Mouse (Mus musculus): ENCODE measurements at regions not wholly inside any gene's neighbourhood (a gene's known extent, or its start where the extent isn't known, plus 50 kb on each side); places are given as distances from the start of the nearest gene placed in this dataset.

- Histone ChIP-seq H3K27ac (ENCODE audit: low read depth) (no peak overlapping the region), H3K4me2 (ENCODE audit: low read length) (no peak overlapping the region), H3K4me3 (ENCODE audit: low read depth, low read length) (no peak overlapping the region), H3K9ac (ENCODE audit: low read length) (no peak overlapping the region), H3K4me1 (replicated peaks; ENCODE audit: control insufficient read depth, insufficient read depth, low read length) (no peaks in the 10 kb centered on the region), H3K36me3 (ENCODE audit: control insufficient read depth, insufficient read depth, low read length) (no peaks in the 10 kb centered on the region), H3K9me3 (ENCODE audit: control insufficient read depth, low read length) (no peaks in the 10 kb centered on the region), H3K27me3 (replicated peaks; ENCODE audit: control insufficient read depth, insufficient read depth, low read length) (no peaks in the 10 kb centered on the region)
- ATAC-seq (replicated peaks; ENCODE audit: low FRiP score, low TSS enrichment, low read depth) = no peak
- DNase-seq (ENCODE audit: low spot score) = no peak
Observed at GRCm38 (mm10) chr7:95620079-95620478, 551.0 kb upstream of the Tenm4 start.

DNA sequence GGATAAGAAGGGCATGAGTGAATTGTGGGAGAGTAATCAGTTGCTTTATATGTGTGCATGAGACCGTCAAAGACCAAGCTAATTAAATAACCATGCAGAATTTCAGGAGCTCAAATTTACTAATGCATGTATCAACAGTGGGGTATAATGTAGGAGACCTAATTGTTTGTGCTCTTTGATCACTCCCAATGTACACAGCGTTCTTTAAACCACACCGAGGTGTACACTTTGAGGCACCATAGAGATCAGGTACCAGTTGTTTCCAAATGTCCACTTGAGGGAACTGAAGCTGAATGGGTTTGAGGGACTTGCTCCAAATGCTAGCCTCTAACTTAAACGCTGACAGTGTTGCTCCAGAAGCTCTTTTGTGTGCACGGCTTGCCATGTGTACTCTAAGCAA lies 530.4 kb upstream of the Tenm4 start:
- no peak for ATAC-seq (replicated peaks; ENCODE audit: low FRiP score, low TSS enrichment, low read depth)
- Histone ChIP-seq H3K4me1 (replicated peaks; ENCODE audit: control insufficient read depth, insufficient read depth, low read length) (no peaks in the 10 kb centered on the region), H3K9ac (ENCODE audit: low read length) (no peak overlapping the region), H3K9me3 (ENCODE audit: control insufficient read depth, low read length) (no peaks in the 10 kb centered on the region), H3K27me3 (replicated peaks; ENCODE audit: control insufficient read depth, insufficient read depth, low read length) (no peaks in the 10 kb centered on the region), H3K27ac (ENCODE audit: low read depth) (no peak overlapping the region), H3K4me3 (ENCODE audit: low read depth, low read length) (no peak overlapping the region), H3K36me3 (ENCODE audit: control insufficient read depth, insufficient read depth, low read length) (no peaks in the 10 kb centered on the region), H3K4me2 (ENCODE audit: low read length) (no peak overlapping the region)
- 80% methylated on average over 5 of the region's 5 CpGs for WGBS
- no peak for DNase-seq (ENCODE audit: low spot score)

DNA sequence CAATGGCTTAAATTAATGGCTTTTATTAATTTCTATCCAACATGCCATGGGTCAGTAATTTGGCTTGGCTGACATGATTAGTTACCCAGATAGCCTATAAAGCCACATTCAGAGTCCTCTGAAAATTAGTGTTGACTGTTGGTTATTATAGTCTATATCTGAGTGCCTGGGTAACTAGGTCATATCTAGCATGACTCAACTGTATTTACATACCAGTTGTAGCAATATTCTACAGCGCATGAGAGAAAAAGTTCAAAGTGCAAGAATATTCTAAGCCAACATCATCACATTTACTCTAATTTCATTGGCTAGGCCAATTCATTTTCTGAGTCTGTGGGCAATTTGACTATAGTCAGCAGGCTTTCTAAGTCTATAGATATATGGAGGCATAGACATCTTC lies 496.7 kb upstream of the Tenm4 start:
- Histone ChIP-seq H3K4me1 (replicated peaks; ENCODE audit: control insufficient read depth, insufficient read depth, low read length) (no peaks in the 10 kb centered on the region), H3K4me2 (ENCODE audit: low read length) (no peak overlapping the region), H3K36me3 (ENCODE audit: control insufficient read depth, insufficient read depth, low read length) (no peaks in the 10 kb centered on the region), H3K27me3 (replicated peaks; ENCODE audit: control insufficient read depth, insufficient read depth, low read length) (no peaks in the 10 kb centered on the region), H3K27ac (ENCODE audit: low read depth) (no peak overlapping the region), H3K4me3 (ENCODE audit: low read depth, low read length) (no peak overlapping the region), H3K9ac (ENCODE audit: low read length) (no peak overlapping the region), H3K9me3 (ENCODE audit: control insufficient read depth, low read length) (no peaks in the 10 kb centered on the region)
- DNase-seq (ENCODE audit: low spot score) = no peak
- WGBS = 96% methylated on average over 1 of the region's 1 CpGs
- ATAC-seq (replicated peaks; ENCODE audit: low FRiP score, low TSS enrichment, low read depth) = no peak

- no peak for DNase-seq (ENCODE audit: low spot score)
- no peak overlapping the region for H3K9ac ChIP-seq (ENCODE audit: low read length)
- ATAC-seq (replicated peaks; ENCODE audit: low FRiP score, low TSS enrichment, low read depth) = no peak
- no peak overlapping the region for H3K4me3 ChIP-seq (ENCODE audit: low read depth, low read length)
- 44% methylated on average over 3 of the region's 3 CpGs for WGBS
- H3K4me2 ChIP-seq (ENCODE audit: low read length) = no peak overlapping the region
- H3K9me3 ChIP-seq (ENCODE audit: control insufficient read depth, low read length) = no peaks in the 10 kb centered on the region
- no peaks in the 10 kb centered on the region for H3K4me1 ChIP-seq (replicated peaks; ENCODE audit: control insufficient read depth, insufficient read depth, low read length)
- no peak overlapping the region for H3K27ac ChIP-seq (ENCODE audit: low read depth)
- no peaks in the 10 kb centered on the region for H3K27me3 ChIP-seq (replicated peaks; ENCODE audit: control insufficient read depth, insufficient read depth, low read length)
- H3K36me3 ChIP-seq (ENCODE audit: control insufficient read depth, insufficient read depth, low read length) = no peaks in the 10 kb centered on the region
Observed at GRCm38 (mm10) chr7:95682521-95682920, 488.5 kb upstream of the Tenm4 start.

DNA sequence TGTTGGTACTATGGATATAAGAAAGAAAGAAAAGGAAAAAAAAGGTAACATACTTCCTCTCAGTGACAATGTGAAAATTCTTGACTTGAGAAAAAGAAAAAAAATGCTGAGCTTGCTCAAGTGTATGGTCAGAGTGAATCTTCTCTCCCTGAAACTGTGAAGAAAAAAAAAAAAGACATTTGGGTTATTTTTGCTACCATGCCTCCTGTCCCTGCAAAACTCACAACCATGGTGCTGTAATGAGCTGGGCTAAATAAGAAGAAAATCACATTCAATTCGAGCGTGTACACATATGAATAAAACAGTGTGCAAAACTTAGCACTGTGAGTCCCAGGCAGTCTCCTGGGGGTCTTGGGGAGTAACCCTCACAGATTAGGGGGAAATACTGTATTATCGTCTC lies 483.3 kb upstream of the Tenm4 start:
- no peak overlapping the region for H3K4me3 ChIP-seq (ENCODE audit: low read depth, low read length)
- H3K27me3 ChIP-seq (replicated peaks; ENCODE audit: control insufficient read depth, insufficient read depth, low read length) = no peaks in the 10 kb centered on the region
- no peak overlapping the region for H3K4me2 ChIP-seq (ENCODE audit: low read length)
- ATAC-seq (replicated peaks; ENCODE audit: low FRiP score, low TSS enrichment, low read depth) (no peak), DNase-seq (ENCODE audit: low spot score) (no peak)
- no peaks in the 10 kb centered on the region for H3K36me3 ChIP-seq (ENCODE audit: control insufficient read depth, insufficient read depth, low read length)
- no peak overlapping the region for H3K27ac ChIP-seq (ENCODE audit: low read depth)
- H3K4me1 ChIP-seq (replicated peaks; ENCODE audit: control insufficient read depth, insufficient read depth, low read length) = no peaks in the 10 kb centered on the region
- 70% methylated on average over 3 of the region's 3 CpGs for WGBS
- no peak overlapping the region for H3K9ac ChIP-seq (ENCODE audit: low read length)
- no peaks in the 10 kb centered on the region for H3K9me3 ChIP-seq (ENCODE audit: control insufficient read depth, low read length)

- Histone ChIP-seq H3K9ac (ENCODE audit: low read length) (no peak overlapping the region), H3K36me3 (ENCODE audit: control insufficient read depth, insufficient read depth, low read length) (no peaks in the 10 kb centered on the region), H3K4me2 (ENCODE audit: low read length) (peak overlapping the region; percentile 44), H3K9me3 (ENCODE audit: control insufficient read depth, low read length) (no peaks in the 10 kb centered on the region), H3K4me1 (replicated peaks; ENCODE audit: control insufficient read depth, insufficient read depth, low read length) (no peaks in the 10 kb centered on the region), H3K27ac (ENCODE audit: low read depth) (no peak overlapping the region), H3K4me3 (ENCODE audit: low read depth, low read length) (peak overlapping the region; percentile 8; the same call in 1 of the 2 replicates), H3K27me3 (replicated peaks; ENCODE audit: control insufficient read depth, insufficient read depth, low read length) (no peaks in the 10 kb centered on the region)
- WGBS = 19% methylated on average over 16 of the region's 16 CpGs
- DNase-seq (ENCODE audit: low spot score) = peak; percentile 55
- ATAC-seq (replicated peaks; ENCODE audit: low FRiP score, low TSS enrichment, low read depth) = no peak
Observed at GRCm38 (mm10) chr7:95688151-95689146, 482.6 kb upstream of the Tenm4 start.

- no peaks in the 10 kb centered on the region for H3K27me3 ChIP-seq (replicated peaks; ENCODE audit: control insufficient read depth, insufficient read depth, low read length)
- H3K4me3 ChIP-seq (ENCODE audit: low read depth, low read length) = peak overlapping the region; percentile 8; the same call in 1 of the 2 replicates
- no peak overlapping the region for H3K9ac ChIP-seq (ENCODE audit: low read length)
- DNase-seq (ENCODE audit: low spot score) (no peak), ATAC-seq (replicated peaks; ENCODE audit: low FRiP score, low TSS enrichment, low read depth) (no peak)
- no peaks in the 10 kb centered on the region for H3K9me3 ChIP-seq (ENCODE audit: control insufficient read depth, low read length)
- no peaks in the 10 kb centered on the region for H3K4me1 ChIP-seq (replicated peaks; ENCODE audit: control insufficient read depth, insufficient read depth, low read length)
- peak overlapping the region; percentile 44 for H3K4me2 ChIP-seq (ENCODE audit: low read length)
- 43% methylated on average over 7 of the region's 7 CpGs for WGBS
- no peak overlapping the region for H3K27ac ChIP-seq (ENCODE audit: low read depth)
- no peaks in the 10 kb centered on the region for H3K36me3 ChIP-seq (ENCODE audit: control insufficient read depth, insufficient read depth, low read length)
Observed at GRCm38 (mm10) chr7:95689161-95689833, 481.7 kb upstream of the Tenm4 start.

DNA sequence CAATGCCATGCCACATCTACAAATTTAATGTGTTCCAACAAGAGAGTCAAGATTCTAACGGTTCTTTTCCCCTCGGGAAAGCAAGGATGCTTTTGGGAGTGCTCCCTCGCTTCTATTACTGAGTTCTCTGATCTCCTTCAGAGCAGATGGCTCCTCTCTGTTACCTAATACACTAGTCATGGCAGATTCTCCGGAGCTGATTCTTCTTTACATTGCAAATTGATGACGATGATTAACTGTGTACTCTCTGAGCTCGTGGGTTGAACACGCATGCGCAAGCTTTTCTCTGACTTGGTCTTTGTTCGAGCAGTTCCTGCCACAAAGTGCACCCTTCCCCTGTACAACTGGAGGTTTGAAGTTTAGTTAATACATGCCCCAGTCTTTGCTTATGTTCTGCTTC lies 471.5 kb upstream of the Tenm4 start:
- Histone ChIP-seq H3K9me3 (ENCODE audit: control insufficient read depth, low read length) (no peaks in the 10 kb centered on the region), H3K4me1 (replicated peaks; ENCODE audit: control insufficient read depth, insufficient read depth, low read length) (no peaks in the 10 kb centered on the region), H3K4me2 (ENCODE audit: low read length) (no peak overlapping the region), H3K27me3 (replicated peaks; ENCODE audit: control insufficient read depth, insufficient read depth, low read length) (no peaks in the 10 kb centered on the region), H3K27ac (ENCODE audit: low read depth) (no peak overlapping the region), H3K9ac (ENCODE audit: low read length) (no peak overlapping the region), H3K36me3 (ENCODE audit: control insufficient read depth, insufficient read depth, low read length) (no peaks in the 10 kb centered on the region), H3K4me3 (ENCODE audit: low read depth, low read length) (no peak overlapping the region)
- DNase-seq (ENCODE audit: low spot score) (no peak), ATAC-seq (replicated peaks; ENCODE audit: low FRiP score, low TSS enrichment, low read depth) (no peak)
- WGBS = 76% methylated on average over 9 of the region's 9 CpGs
